Mouse (Mus musculus): ENCODE data around the gene Mis12. TPM values are rescaled to one million over a fixed set of nuclear protein-coding genes. Genes with fewer than 3 reads are reported as not detected.

Gene Mis12
- 23.0 and 25.4 TPM in 2 replicates for polyA plus RNA-seq (2015; fragmentation: Nextera tagmentation; extraction: Ambion mirVana)

- Histone ChIP-seq H3K4me3 (peak within 1 kb of the TSS; percentile 72), H3K4me2 (peak within 1 kb of the TSS; percentile 75), H3K9me3 (replicated peaks) (no peaks in the 10 kb centered on the region), H3K9ac (peak within 1 kb of the TSS; percentile 76), H3K4me1 (replicated peaks) (peaks cover 29% of the 10 kb centered on the region), H3K36me3 (peaks cover 1% of the 10 kb centered on the region; the same call in 1 of the 2 replicates), H3K27me3 (no peaks in the 10 kb centered on the region), H3K27ac (peak within 1 kb of the TSS; percentile 92)
- ATAC-seq (replicated peaks; ENCODE audit: insufficient number of reproducible peaks, insufficient read depth, low FRiP score, low read depth): peak; percentile 100
- WGBS: under 1% methylated on average over 71 of the region's 71 CpGs
Measured at GRCm38 (mm10) chr11:71019201-71020068, at the start of gene Mis12, which contains the start of gene Derl2. Gene Mis12 (plus strand): TSS chr11:71019611. Gene Derl2 (minus strand): TSS chr11:71019841.

GRCm38 (mm10) chr11:70969821-70970559 lies 49.4 kb upstream of the Mis12 start, which contains the start of the genes Nup88 and Rpain:
Gene Nup88 (minus strand): TSS chr11:70969973.
Gene Rpain (plus strand): TSS chr11:70970213.
- Histone ChIP-seq H3K9ac (peak within 1 kb of the TSS; percentile 74), H3K9me3 (replicated peaks) (no peaks in the 10 kb centered on the region)
- peak; percentile 96 for ATAC-seq (replicated peaks; ENCODE audit: insufficient number of reproducible peaks, insufficient read depth, low FRiP score, low read depth)

GRCm38 (mm10) chr11:70970560-70971540 lies 48.6 kb upstream of the Mis12 start:
- H3K27me3 ChIP-seq: no peaks in the 10 kb centered on the region
- peak overlapping the region; percentile 78 for H3K4me2 ChIP-seq
- peaks cover 44% of the 10 kb centered on the region for H3K36me3 ChIP-seq
- 15% methylated on average over 24 of the region's 24 CpGs for WGBS
- peak; percentile 7; the same call in 1 of the 2 replicates for ATAC-seq (replicated peaks; ENCODE audit: insufficient number of reproducible peaks, insufficient read depth, low FRiP score, low read depth)
- H3K9ac ChIP-seq: peak overlapping the region; percentile 69
- H3K9me3 ChIP-seq (replicated peaks): no peaks in the 10 kb centered on the region
- peak overlapping the region; percentile 87 for H3K27ac ChIP-seq
- H3K4me3 ChIP-seq: peak overlapping the region; percentile 66
- peaks cover 20% of the 10 kb centered on the region for H3K4me1 ChIP-seq (replicated peaks)

More at GRCm38 (mm10) chr11:70969821-70970559, 49.4 kb upstream of the Mis12 start, which contains the start of the genes Nup88 and Rpain:
- Histone ChIP-seq H3K36me3 (peaks cover 45% of the 10 kb centered on the region), H3K27ac (peak within 1 kb of the TSS; percentile 87), H3K27me3 (no peaks in the 10 kb centered on the region), H3K4me3 (peak within 1 kb of the TSS; percentile 66), H3K4me1 (replicated peaks) (peaks cover 20% of the 10 kb centered on the region), H3K4me2 (peak within 1 kb of the TSS; percentile 78)
- WGBS: under 1% methylated on average over 43 of the region's 43 CpGs

GRCm38 (mm10) chr11:70972586-70972985 lies 46.8 kb upstream of the Mis12 start:
- 72% methylated on average over 1 of the region's 1 CpGs for WGBS
- H3K4me1 ChIP-seq (replicated peaks): peaks cover 17% of the 10 kb centered on the region
- H3K4me2 ChIP-seq: no peak overlapping the region
- no peaks in the 10 kb centered on the region for H3K27me3 ChIP-seq
- H3K4me3 ChIP-seq: no peak overlapping the region
- H3K36me3 ChIP-seq: peaks cover 46% of the 10 kb centered on the region
- H3K27ac ChIP-seq: no peak overlapping the region
- no peak for ATAC-seq (replicated peaks; ENCODE audit: insufficient number of reproducible peaks, insufficient read depth, low FRiP score, low read depth)
- H3K9me3 ChIP-seq (replicated peaks): no peaks in the 10 kb centered on the region
- H3K9ac ChIP-seq: no peak overlapping the region

- Histone ChIP-seq H3K27me3 (no peaks in the 10 kb centered on the region), H3K4me1 (replicated peaks) (peaks cover 7% of the 10 kb centered on the region; the same call in 1 of the 2 replicates), H3K9me3 (replicated peaks) (no peaks in the 10 kb centered on the region), H3K9ac (no peak overlapping the region), H3K36me3 (peaks cover 59% of the 10 kb centered on the region), H3K4me3 (no peak overlapping the region), H3K27ac (no peak overlapping the region), H3K4me2 (no peak overlapping the region)
- ATAC-seq (replicated peaks; ENCODE audit: insufficient number of reproducible peaks, insufficient read depth, low FRiP score, low read depth): no peak
- WGBS: 75% methylated on average over 4 of the region's 4 CpGs
Measured at GRCm38 (mm10) chr11:70973947-70974346, 45.5 kb upstream of the Mis12 start.

- H3K4me3 ChIP-seq: no peak overlapping the region
- ATAC-seq (replicated peaks; ENCODE audit: insufficient number of reproducible peaks, insufficient read depth, low FRiP score, low read depth): no peak
- no peak overlapping the region for H3K9ac ChIP-seq
- H3K4me1 ChIP-seq (replicated peaks): peaks cover 7% of the 10 kb centered on the region; the same call in 1 of the 2 replicates
- no peaks in the 10 kb centered on the region for H3K9me3 ChIP-seq (replicated peaks)
- H3K27me3 ChIP-seq: no peaks in the 10 kb centered on the region
- no peak overlapping the region for H3K27ac ChIP-seq
- peaks cover 70% of the 10 kb centered on the region for H3K36me3 ChIP-seq
- 68% methylated on average over 2 of the region's 2 CpGs for WGBS
- H3K4me2 ChIP-seq: no peak overlapping the region
Measured at GRCm38 (mm10) chr11:70975193-70975592, 44.2 kb upstream of the Mis12 start.

GRCm38 (mm10) chr11:70977293-70977692 lies 42.1 kb upstream of the Mis12 start:
- no peak overlapping the region for H3K4me3 ChIP-seq
- H3K36me3 ChIP-seq: peaks cover 74% of the 10 kb centered on the region
- no peak overlapping the region for H3K4me2 ChIP-seq
- WGBS: 86% methylated on average over 6 of the region's 6 CpGs
- ATAC-seq (replicated peaks; ENCODE audit: insufficient number of reproducible peaks, insufficient read depth, low FRiP score, low read depth): no peak
- H3K9me3 ChIP-seq (replicated peaks): no peaks in the 10 kb centered on the region
- peaks cover 14% of the 10 kb centered on the region for H3K4me1 ChIP-seq (replicated peaks)
- no peaks in the 10 kb centered on the region for H3K27me3 ChIP-seq
- H3K9ac ChIP-seq: no peak overlapping the region
- no peak overlapping the region for H3K27ac ChIP-seq

GRCm38 (mm10) chr11:70980232-70980631 lies 39.2 kb upstream of the Mis12 start:
- Histone ChIP-seq H3K9ac (0 out of 2 replicates have a peak overlapping the region, but pooled peaks have one; percentile 2), H3K27me3 (no peaks in the 10 kb centered on the region), H3K4me2 (no peak overlapping the region), H3K9me3 (replicated peaks) (no peaks in the 10 kb centered on the region), H3K36me3 (peaks cover 62% of the 10 kb centered on the region), H3K4me3 (no peak overlapping the region), H3K4me1 (replicated peaks) (peaks cover 14% of the 10 kb centered on the region), H3K27ac (no peak overlapping the region)
- WGBS: 82% methylated on average over 6 of the region's 6 CpGs
- no peak for ATAC-seq (replicated peaks; ENCODE audit: insufficient number of reproducible peaks, insufficient read depth, low FRiP score, low read depth)

- Histone ChIP-seq H3K27me3 (no peaks in the 10 kb centered on the region), H3K9me3 (replicated peaks) (no peaks in the 10 kb centered on the region), H3K9ac (no peak overlapping the region), H3K36me3 (peaks cover 63% of the 10 kb centered on the region), H3K27ac (no peak overlapping the region), H3K4me1 (replicated peaks) (peaks cover 14% of the 10 kb centered on the region), H3K4me2 (no peak overlapping the region; the same call in 1 of the 2 replicates), H3K4me3 (peak overlapping the region; percentile 100)
- ATAC-seq (replicated peaks; ENCODE audit: insufficient number of reproducible peaks, insufficient read depth, low FRiP score, low read depth): no peak
- 91% methylated on average over 14 of the region's 14 CpGs for WGBS
Measured at GRCm38 (mm10) chr11:70980751-70981510, 38.5 kb upstream of the Mis12 start.

GRCm38 (mm10) chr11:70982030-70982429 lies 37.4 kb upstream of the Mis12 start:
- WGBS: 10% methylated on average over 12 of the region's 12 CpGs
- peak overlapping the region; percentile 100 for H3K4me3 ChIP-seq
- H3K36me3 ChIP-seq: peaks cover 67% of the 10 kb centered on the region
- H3K4me1 ChIP-seq (replicated peaks): peaks cover 14% of the 10 kb centered on the region
- H3K9ac ChIP-seq: peak overlapping the region; percentile 98
- ATAC-seq (replicated peaks; ENCODE audit: insufficient number of reproducible peaks, insufficient read depth, low FRiP score, low read depth): no peak
- H3K27me3 ChIP-seq: no peaks in the 10 kb centered on the region
- no peak overlapping the region for H3K27ac ChIP-seq
- H3K4me2 ChIP-seq: peak overlapping the region; percentile 73
- H3K9me3 ChIP-seq (replicated peaks): no peaks in the 10 kb centered on the region
